Mouse (Mus musculus): ENCODE results near the gene Pola2.

GRCm38 (mm10) chr19:5980477-5980876 is 16.5 kb upstream of the Pola2 start:
- no peak for TF ChIP-seq CTCF (IDR thresholded peaks at IDR 0.05; ENCODE audit: extremely low read depth, insufficient read length, insufficient replicate concordance, low read depth, low read length)
- no peak for TF ChIP-seq POLR2A (IDR thresholded peaks at IDR 0.05; ENCODE audit: low read depth, low read length)

Data from small intestine, adult 2 months (tissue).